Mouse (Mus musculus): Measurements from ENCODE around the gene Cttnbp2. TPM values are rescaled to one million over a fixed set of nuclear protein-coding genes. Genes with fewer than 3 reads are reported as not detected.

Cttnbp2 gene
- 4.4 and 5.1 TPM in 2 replicates for polyA plus RNA-seq (2015; fragmentation: Nextera tagmentation; extraction: Ambion mirVana)

DNA sequence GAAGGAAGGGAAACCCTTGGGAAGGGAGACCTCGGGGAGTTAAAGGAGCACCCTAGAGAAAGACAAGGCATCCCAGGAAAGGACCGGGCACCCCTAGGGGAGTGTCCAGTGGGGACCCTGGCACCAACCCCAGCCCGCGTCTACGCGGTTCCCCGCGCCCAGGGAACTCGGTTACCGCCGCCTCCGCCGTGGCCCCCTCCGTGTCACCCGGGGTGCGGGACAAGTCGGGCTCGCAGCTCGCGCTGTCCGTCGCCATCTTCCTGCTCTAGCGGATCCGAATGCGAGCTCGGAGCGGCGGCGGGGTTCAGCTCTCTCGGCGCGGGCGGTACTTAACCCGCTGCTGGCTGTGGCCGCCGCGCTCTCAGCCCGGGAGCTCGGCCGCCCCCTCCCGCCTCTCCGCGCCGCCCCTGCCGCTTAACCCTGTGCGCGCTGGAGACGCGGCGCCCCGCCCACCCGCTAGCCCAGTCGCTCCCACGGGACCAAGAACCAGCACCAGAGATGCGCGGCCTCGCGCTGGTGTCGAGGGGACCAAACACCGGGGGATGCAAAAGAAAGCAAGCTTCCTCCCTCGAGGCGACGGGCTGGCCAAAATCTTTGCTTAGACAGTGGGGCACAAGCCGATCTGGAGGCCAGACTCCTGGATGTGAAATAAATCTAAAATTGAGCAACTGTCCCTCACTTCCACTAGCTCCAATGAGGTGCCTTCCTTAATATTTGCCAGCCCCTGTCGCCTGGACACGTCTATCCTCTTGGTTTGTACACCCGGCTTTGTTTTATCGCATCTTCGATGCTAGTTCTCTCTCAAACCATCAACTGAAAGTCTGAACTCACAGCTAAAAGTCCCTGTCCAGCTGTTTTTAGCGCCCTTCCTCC lies at the start of gene Cttnbp2:
Gene Cttnbp2, minus strand, starts transcription at position 364 of the 873 bp plus-strand sequence.

